ENCODE assay signal across 8 mouse cellular contexts in genomic region chr15:26895761-26896160, GRCm38 (mm10). TPM values are rescaled to one million over a fixed set of nuclear protein-coding genes. Genes with fewer than 3 reads are reported as not detected.
A peak's percentile ranks its signal among the peaks of the same experiment; 100 is the strongest.
DNase-seq lines count a peak whose midpoint lies in the region; ATAC-seq lines count a peak whose summit lies in the region.

No protein-coding gene starts in this region.

- peak; percentile 50; the same call in 1 of the 2 replicates for ATAC-seq in lung, embryonic 15.5 days (ENCODE audit: borderline replicate concordance, extremely low read depth, low FRiP score, low TSS enrichment)
- peak; percentile 55 for ATAC-seq in forebrain, embryonic 11.5 days (replicated peaks; ENCODE audit: low FRiP score)
- ATAC-seq in limb, embryonic 15.5 days (ENCODE audit: insufficient number of reproducible peaks, low FRiP score, low TSS enrichment, low read depth) = no peak
- peak; percentile 15; the same call in 1 of the 2 replicates for ATAC-seq in stomach, embryonic 14.5 days (ENCODE audit: insufficient number of reproducible peaks, insufficient read depth, low FRiP score, low read depth)

- peak overlapping the region; percentile 76 for H3K9ac ChIP-seq in lung, embryonic 15.5 days
- H3K9ac ChIP-seq in forebrain, embryonic 11.5 days (ENCODE audit: low read length) = peak overlapping the region; percentile 81
- peak overlapping the region; percentile 78 for H3K9ac ChIP-seq in limb, embryonic 15.5 days
- peak overlapping the region; percentile 90 for H3K9ac ChIP-seq in stomach, embryonic 14.5 days (replicated peaks; ENCODE audit: low read depth, low read length)

- peak overlapping the region; percentile 97 for H3K27ac ChIP-seq in lung, embryonic 15.5 days
- H3K27ac ChIP-seq in forebrain, embryonic 11.5 days (ENCODE audit: low read depth, low read length) = no peak overlapping the region
- H3K27ac ChIP-seq in limb, embryonic 15.5 days = peak overlapping the region; percentile 95
- peak overlapping the region; percentile 92 for H3K27ac ChIP-seq in stomach, embryonic 14.5 days (ENCODE audit: low read length)

- H3K27me3 ChIP-seq in lung, embryonic 15.5 days = no peaks in the 10 kb centered on the region
- H3K27me3 ChIP-seq in forebrain, embryonic 11.5 days (ENCODE audit: control insufficient read depth, insufficient read depth, low read length) = no peaks in the 10 kb centered on the region
- H3K27me3 ChIP-seq in limb, embryonic 15.5 days = no peaks in the 10 kb centered on the region
- H3K27me3 ChIP-seq in stomach, embryonic 14.5 days (ENCODE audit: control insufficient read depth, insufficient read depth, low read length) = no peaks in the 10 kb centered on the region

- under 1% methylated on average over 14 of the region's 14 CpGs for WGBS in lung, embryonic 15.5 days
- WGBS in forebrain, embryonic 11.5 days = under 1% methylated on average over 14 of the region's 14 CpGs
- 0% methylated on average over 14 of the region's 14 CpGs for WGBS in limb, embryonic 15.5 days
- under 1% methylated on average over 14 of the region's 14 CpGs for WGBS in stomach, embryonic 14.5 days

- H3K4me3 ChIP-seq in lung, embryonic 15.5 days = peak overlapping the region; percentile 86
- H3K4me3 ChIP-seq in forebrain, embryonic 11.5 days (ENCODE audit: low read depth, low read length) = peak overlapping the region; percentile 75
- peak overlapping the region; percentile 85 for H3K4me3 ChIP-seq in limb, embryonic 15.5 days
- peak overlapping the region; percentile 71 for H3K4me3 ChIP-seq in stomach, embryonic 14.5 days (ENCODE audit: low read depth, low read length)

- H3K4me1 ChIP-seq in lung, embryonic 15.5 days = peaks cover 10% of the 10 kb centered on the region
- no peaks in the 10 kb centered on the region for H3K4me1 ChIP-seq in forebrain, embryonic 11.5 days (replicated peaks; ENCODE audit: control insufficient read depth, insufficient read depth, low read length)
- peaks cover 12% of the 10 kb centered on the region for H3K4me1 ChIP-seq in limb, embryonic 15.5 days
- H3K4me1 ChIP-seq in stomach, embryonic 14.5 days (ENCODE audit: control insufficient read depth, insufficient read depth, low read length) = no peaks in the 10 kb centered on the region; the same call in 1 of the 2 replicates

- DNase-seq in lung, postnatal 25 days (ENCODE audit: low spot score) = no peak
- no peak for DNase-seq in forebrain, embryonic 11.5 days (ENCODE audit: low spot score)
- DNase-seq in adrenal gland, adult 18-20 months (ENCODE audit: low spot score in 2 of 2) = no peak
- no peak for DNase-seq in left cerebral cortex, adult 11 months (ENCODE audit: low spot score)
- no peak for DNase-seq in layer of hippocampus, adult 9-10 months (ENCODE audit: low spot score)

- H3K36me3 ChIP-seq in lung, embryonic 15.5 days = no peaks in the 10 kb centered on the region
- H3K36me3 ChIP-seq in forebrain, embryonic 11.5 days (ENCODE audit: control insufficient read depth, insufficient read depth, low read length) = no peaks in the 10 kb centered on the region
- H3K36me3 ChIP-seq in limb, embryonic 15.5 days = no peaks in the 10 kb centered on the region
- no peaks in the 10 kb centered on the region for H3K36me3 ChIP-seq in stomach, embryonic 14.5 days (ENCODE audit: control insufficient read depth, insufficient read depth, low read length)

- H3K4me2 ChIP-seq in lung, embryonic 15.5 days = peak overlapping the region; percentile 76
- H3K4me2 ChIP-seq in forebrain, embryonic 11.5 days (ENCODE audit: low read depth, low read length, severe bottlenecking) = peak overlapping the region; percentile 77
- H3K4me2 ChIP-seq in limb, embryonic 15.5 days = peak overlapping the region; percentile 75
- peak overlapping the region; percentile 50 for H3K4me2 ChIP-seq in stomach, embryonic 14.5 days (replicated peaks; ENCODE audit: low read depth, low read length)

- H3K9me3 ChIP-seq in lung, embryonic 15.5 days = no peaks in the 10 kb centered on the region
- H3K9me3 ChIP-seq in forebrain, embryonic 11.5 days (ENCODE audit: control insufficient read depth, low read length) = no peaks in the 10 kb centered on the region
- H3K9me3 ChIP-seq in limb, embryonic 15.5 days = no peaks in the 10 kb centered on the region
- H3K9me3 ChIP-seq in stomach, embryonic 14.5 days (ENCODE audit: control insufficient read depth, low read depth, low read length) = no peaks in the 10 kb centered on the region

RNA-seq across cellular contexts. Expression of gene Fbxl7, which starts 0.4 kb away (rescaled TPM):
- 14.1 and 15.6 TPM in 2 replicates for polyA plus RNA-seq in lung, embryonic 15.5 days (2015; fragmentation: Nextera tagmentation; extraction: Ambion mirVana)
- 13.3 and 15.8 TPM in 2 replicates for polyA plus RNA-seq in forebrain, embryonic 11.5 days (2014; fragmentation: Nextera tagmentation; extraction: Ambion mirVana)
- 11.4 and 15.2 TPM in 2 replicates for polyA plus RNA-seq in limb, embryonic 15.5 days (2015; fragmentation: Nextera tagmentation; extraction: Ambion mirVana)
- polyA plus RNA-seq in stomach, embryonic 14.5 days (2014; fragmentation: Nextera tagmentation; extraction: Ambion mirVana) = 32.3 and 32.8 TPM in 2 replicates
- total RNA-seq in adrenal gland, adult 18-20 months (2021) = 1 to 10 TPM; 5.3 to 9.1 TPM
